Mouse (Mus musculus): ENCODE results near the gene Nepro. TPM values are rescaled to one million over a fixed set of nuclear protein-coding genes. Genes with fewer than 3 reads are reported as not detected.

The Nepro gene
- 2.2 and 2.4 TPM in 2 replicates for polyA plus RNA-seq (2015; fragmentation: Nextera tagmentation; extraction: Ambion mirVana)

GRCm38 (mm10) chr16:44724083-44724787 lies at the start of gene Nepro:
Gene Nepro, plus strand, starts transcription at chr16:44724301.

GRCm38 (mm10) chr16:44745866-44746562 lies 21.9 kb downstream of the Nepro start, which contains the start of gene Gtpbp8:
Gene Gtpbp8, minus strand, starts transcription at chr16:44746363.

GRCm38 (mm10) chr16:44765555-44766319 lies 41.6 kb downstream of the Nepro start, which contains the start of gene Cd200r1:
Gene Cd200r1, plus strand, starts transcription at chr16:44765736.

Other genes starting within 250 kb of the Nepro start
- gene Boc, start 165.4 kb upstream of the Nepro start, polyA plus RNA-seq (2015; fragmentation: Nextera tagmentation; extraction: Ambion mirVana): 5.0 and 5.4 TPM in 2 replicates
- gene Gtpbp8, start 22.1 kb downstream of the Nepro start, polyA plus RNA-seq (2015; fragmentation: Nextera tagmentation; extraction: Ambion mirVana): 29.6 and 34.4 TPM in 2 replicates
- 0.51 and 1.1 TPM in 2 replicates for gene Cd200r1, start 41.4 kb downstream of the Nepro start, polyA plus RNA-seq (2015; fragmentation: Nextera tagmentation; extraction: Ambion mirVana)
- gene Cd200r4, start 87.4 kb downstream of the Nepro start, polyA plus RNA-seq (2015; fragmentation: Nextera tagmentation; extraction: Ambion mirVana): 0.14 TPM in 1 of 2 replicates, not detected in the other
- not detected in 2 replicates for gene Cd200r2, start 142.8 kb downstream of the Nepro start, polyA plus RNA-seq (2015; fragmentation: Nextera tagmentation; extraction: Ambion mirVana)
- gene Cd200r3, start 219.4 kb downstream of the Nepro start, polyA plus RNA-seq (2015; fragmentation: Nextera tagmentation; extraction: Ambion mirVana): not detected in 2 replicates